Comparison of ENCODE assay signal across 29 mouse cellular contexts in the genomic region with DNA sequence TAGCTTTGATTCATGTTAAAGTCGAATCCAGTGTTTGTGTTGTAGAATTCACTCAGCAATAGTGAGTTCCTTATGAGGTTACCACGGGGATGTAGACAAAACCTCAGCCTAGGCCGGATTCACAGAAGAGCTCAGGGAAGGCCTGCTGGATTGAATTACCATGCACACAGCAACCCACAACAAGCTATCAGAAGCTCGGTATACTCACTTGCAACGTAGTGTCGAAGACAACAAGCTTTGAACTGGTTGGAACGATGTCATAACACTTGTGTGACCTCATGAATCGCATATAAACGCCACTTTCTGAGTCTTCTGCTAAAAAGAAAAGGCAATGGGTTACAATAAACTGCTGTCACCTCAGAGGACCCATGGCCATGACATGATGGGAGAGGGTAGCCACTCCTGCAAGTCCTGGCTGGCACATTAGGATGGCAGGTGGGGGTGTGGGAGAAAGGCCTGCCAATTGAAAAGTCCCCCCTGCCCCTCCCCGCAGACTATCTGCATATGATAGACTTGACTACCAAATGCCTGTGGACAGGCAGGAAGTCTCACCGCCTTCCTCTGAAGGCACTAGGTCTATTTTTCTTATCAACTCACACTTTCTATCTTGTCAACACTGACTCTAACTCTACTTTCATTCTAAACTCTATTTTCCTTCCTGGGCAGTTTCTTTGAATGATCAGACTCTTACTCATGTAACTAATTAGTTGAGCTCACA. TPM values are rescaled to one million over a fixed set of nuclear protein-coding genes. Genes with fewer than 3 reads are reported as not detected.
DNase-seq lines count a peak whose midpoint lies in the region; ATAC-seq and TF ChIP-seq lines count a peak whose summit lies in the region.
"Had no signal": no experiment of that assay in that cellular context is flagged by ENCODE, and none has a peak within 500 bp of the region (broad histone marks: within the 10 kb centered on the region; RNA-seq: fewer than 3 reads in every experiment).

No protein-coding gene starts in this region.

- H3K9me3 ChIP-seq in heart, embryonic 14.5 days (ENCODE audit: control insufficient read depth, low read length) = no peaks in the 10 kb centered on the region
- H3K9me3 ChIP-seq: embryonic facial prominence, embryonic 12.5 days; forebrain, embryonic 10.5 days; forebrain, embryonic 15.5 days; G1E; hindbrain, embryonic 13.5 days; kidney, embryonic 15.5 days; limb, embryonic 12.5 days; liver, embryonic 15.5 days; midbrain, embryonic 10.5 days; neural tube, embryonic 13.5 days had no signal

- H3K4me3 ChIP-seq in heart, embryonic 14.5 days (ENCODE audit: control insufficient read depth in 1 of 2, insufficient read depth in 1 of 2, low read depth in 1 of 2, low read length in 2 of 2) = no peak overlapping the region
- peak overlapping the region; percentile 35 for H3K4me3 ChIP-seq in testis, adult 2 months (ENCODE audit: control insufficient read depth, low read depth, low read length)
- H3K4me3 ChIP-seq: embryonic facial prominence, embryonic 12.5 days; forebrain, embryonic 10.5 days; forebrain, embryonic 15.5 days; gastrocnemius, adult 2 months; hindbrain, embryonic 13.5 days; kidney, embryonic 15.5 days; left cerebral cortex, adult 2 months; limb, embryonic 12.5 days; liver, embryonic 15.5 days; midbrain, embryonic 10.5 days; myocyte; neural tube, embryonic 13.5 days had no signal

- peak overlapping the region; percentile 75 to 83 for H3K27ac ChIP-seq in heart, embryonic 14.5 days (replicated peaks in 1 of 2; ENCODE audit: control insufficient read depth in 1 of 2, insufficient read depth in 1 of 2, low read depth in 2 of 2, low read length in 2 of 2)
- no peak overlapping the region for H3K27ac ChIP-seq in testis, adult 2 months (ENCODE audit: control insufficient read depth, insufficient read depth, low read depth, low read length)
- H3K27ac ChIP-seq: embryonic facial prominence, embryonic 12.5 days; forebrain, embryonic 10.5 days; forebrain, embryonic 15.5 days; gastrocnemius, adult 2 months; hindbrain, embryonic 13.5 days; kidney, embryonic 15.5 days; left cerebral cortex, adult 2 months; limb, embryonic 12.5 days; liver, embryonic 15.5 days; midbrain, embryonic 10.5 days; neural tube, embryonic 13.5 days had no signal

- no peak for ATAC-seq in heart, embryonic 14.5 days (ENCODE audit: insufficient number of reproducible peaks, insufficient read depth, low FRiP score, low read depth)
- ATAC-seq: forebrain, embryonic 15.5 days had no signal

- peaks cover 11 to 32% of the 10 kb centered on the region in 2 experiments for H3K4me1 ChIP-seq in heart, embryonic 14.5 days (ENCODE audit: control insufficient read depth in 2 of 2, insufficient read depth in 2 of 2, low read length in 2 of 2)
- no peaks in the 10 kb centered on the region for H3K4me1 ChIP-seq in testis, adult 2 months (ENCODE audit: control insufficient read depth, insufficient read depth, low read length)
- H3K4me1 ChIP-seq: embryonic facial prominence, embryonic 12.5 days; forebrain, embryonic 15.5 days; liver, embryonic 15.5 days; midbrain, embryonic 10.5 days had no signal

- no peak for DNase-seq in heart, postnatal 36 days
- no peak for DNase-seq in testis, postnatal 10 days (ENCODE audit: low spot score)
- peak; percentile 34 for DNase-seq in induced T-regulatory cell, adult 2 months (ENCODE audit: low read depth)
- no peak for DNase-seq in lung, postnatal 4 days
- DNase-seq: adrenal gland, postnatal 10 days; B cell, adult 2 months; cerebellum, adult 11-12 months; cerebellum, adult 9-11 months; embryo, embryonic 11 days; gastrocnemius, adult 2 months; gastrocnemius, postnatal 36 days; kidney, adult 18-20 months; lung, embryonic 14.5 days; lung, postnatal 14 days; right cerebral cortex, postnatal 4 days had no signal

- TF ChIP-seq POLR2A in testis, adult 2 months (IDR thresholded peaks at IDR 0.05; ENCODE audit: control insufficient read depth, low read depth, low read length) = no peak

- peak overlapping the region; percentile 59 for H3K4me2 ChIP-seq in heart, embryonic 14.5 days (ENCODE audit: low read length)
- H3K4me2 ChIP-seq: embryonic facial prominence, embryonic 12.5 days; forebrain, embryonic 15.5 days; hindbrain, embryonic 13.5 days; kidney, embryonic 15.5 days; limb, embryonic 12.5 days; liver, embryonic 15.5 days; neural tube, embryonic 13.5 days had no signal

- intact Hi-C loops in heart, postnatal 36 days (cut with DNase I) = no loop called here

- no peaks in the 10 kb centered on the region for H3K27me3 ChIP-seq in heart, embryonic 14.5 days (ENCODE audit: control insufficient read depth, insufficient read depth, low read length)
- H3K27me3 ChIP-seq in testis, adult 2 months (ENCODE audit: control insufficient read depth, insufficient read depth, low read length) = no peaks in the 10 kb centered on the region
- H3K27me3 ChIP-seq: embryonic facial prominence, embryonic 12.5 days; forebrain, embryonic 15.5 days; hindbrain, embryonic 13.5 days; kidney, embryonic 15.5 days; limb, embryonic 12.5 days; liver, embryonic 15.5 days; neural tube, embryonic 13.5 days had no signal

- H3K36me3 ChIP-seq in heart, embryonic 14.5 days (ENCODE audit: control insufficient read depth, insufficient read depth, low read length) = peaks cover 43% of the 10 kb centered on the region
- H3K36me3 ChIP-seq in testis, adult 2 months (ENCODE audit: control insufficient read depth, insufficient read depth, low read length) = no peaks in the 10 kb centered on the region
- H3K36me3 ChIP-seq: G1E had no signal

- no peak for TF ChIP-seq CTCF in testis, adult 2 months (IDR thresholded peaks at IDR 0.05; ENCODE audit: control insufficient read depth, insufficient read depth, insufficient replicate concordance, low read depth, low read length)

- WGBS in heart, embryonic 14.5 days = 60% methylated on average over 11 of the region's 11 CpGs

- peak overlapping the region; percentile 50 for H3K9ac ChIP-seq in heart, embryonic 14.5 days (ENCODE audit: low read length)
- H3K9ac ChIP-seq: embryonic facial prominence, embryonic 12.5 days; forebrain, embryonic 15.5 days; hindbrain, embryonic 13.5 days; kidney, embryonic 15.5 days; limb, embryonic 12.5 days; liver, embryonic 15.5 days; neural tube, embryonic 13.5 days had no signal

RNA-seq across cellular contexts. Expression of gene Rheb, which starts 46.6 kb away (rescaled TPM):
- polyA plus RNA-seq in heart, embryonic 14.5 days (2014; fragmentation: Nextera tagmentation; extraction: Ambion mirVana) = 274 and 275 TPM in 2 replicates
- total RNA-seq in heart, postnatal 36 days (2021) = 10 to 100 TPM; 75.8 to 85.5 TPM
- polyA plus RNA-seq in testis, adult 2 months (2012; rRNA removed) = 10.1 and 10.8 TPM in 2 replicates

Comparison
In these comparisons a context has a peak if more than half of its experiments do, and no peak if none do; other contexts are left out.
1. RNA of gene Rheb, which starts 46.6 kb away (polyA plus RNA-seq): 274 to 275 TPM in heart, embryonic 14.5 days; 10.1 to 10.8 TPM in testis, adult 2 months; every median in the first group is over 10 times any median in the second.